Mouse (Mus musculus): ENCODE measurements around the gene Plp2. TPM values are rescaled to one million over a fixed set of nuclear protein-coding genes. Genes with fewer than 3 reads are reported as not detected.
A peak's percentile ranks its signal among the peaks of the same experiment; 100 is the strongest.

Plp2 gene
- polyA plus RNA-seq, 1 experiment from 2014 or later: 51.5 TPM

DNA sequence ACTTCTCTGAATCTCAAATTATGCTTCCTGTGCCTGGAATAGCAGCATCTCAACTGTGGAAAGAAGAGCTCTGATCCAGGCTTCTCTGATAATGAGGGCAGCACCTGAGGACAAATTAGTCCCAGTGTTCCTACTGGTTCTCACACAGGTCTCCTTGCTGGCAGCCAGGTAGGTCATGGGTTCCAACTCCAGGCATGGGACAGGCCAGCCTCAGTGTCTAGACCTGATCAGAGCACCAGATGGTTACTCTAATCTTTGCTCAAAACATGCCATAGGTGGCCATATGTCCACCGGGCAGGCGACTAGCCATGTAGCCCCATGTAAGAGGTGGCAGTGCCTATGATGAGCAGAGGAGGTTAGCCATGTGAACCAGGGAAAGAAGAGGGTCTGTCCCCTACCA is 17.1 kb upstream of the Plp2 start:
- Histone ChIP-seq H3K4me1 (ENCODE audit: control insufficient read depth, insufficient read depth, low read length) (no peaks in the 10 kb centered on the region), H3K27me3 (replicated peaks; ENCODE audit: control insufficient read depth, insufficient read depth, low read length) (no peaks in the 10 kb centered on the region), H3K4me2 (ENCODE audit: low read length) (no peak overlapping the region), H3K4me3 (ENCODE audit: low read depth, low read length) (no peak overlapping the region), H3K9me3 (replicated peaks; ENCODE audit: control insufficient read depth, low read length) (no peaks in the 10 kb centered on the region), H3K27ac (ENCODE audit: low read depth, low read length) (no peak overlapping the region), H3K36me3 (ENCODE audit: control insufficient read depth, insufficient read depth, low read length) (no peaks in the 10 kb centered on the region), H3K9ac (ENCODE audit: low read length) (no peak overlapping the region)
- DNase-seq (ENCODE audit: low spot score) (no peak), ATAC-seq (no peak)
- 96% methylated on average over 2 of the region's 2 CpGs for WGBS

DNA sequence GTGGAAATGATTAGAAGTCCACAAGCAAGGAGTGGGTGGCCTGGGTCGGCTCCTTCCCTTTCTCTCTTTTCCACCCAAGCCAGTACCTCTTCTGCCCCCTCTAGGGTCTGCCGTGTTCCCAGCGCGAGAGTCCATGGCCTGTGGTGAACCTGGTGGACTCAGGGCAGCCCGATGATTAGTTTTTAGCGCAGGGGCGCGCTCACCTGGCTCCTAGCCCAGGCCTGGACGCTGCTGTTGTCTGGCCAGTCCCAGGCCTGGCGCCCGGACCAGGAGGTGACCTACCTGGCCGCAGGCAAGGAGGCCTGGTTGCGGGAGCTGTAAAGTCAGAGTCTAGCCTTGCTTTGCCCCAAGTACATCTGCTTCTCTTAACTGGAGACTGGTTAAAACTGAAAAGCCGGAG is 9.7 kb upstream of the Plp2 start, which contains the start of gene Magix:
Gene Magix (minus strand): TSS at position 388 of the 400 bp plus-strand sequence.
- WGBS: 65% methylated on average over 14 of the region's 14 CpGs
- no peak for ATAC-seq
- no peaks in the 10 kb centered on the region for H3K4me1 ChIP-seq (ENCODE audit: control insufficient read depth, insufficient read depth, low read length)
- peak within 1 kb of the TSS; percentile 45 for H3K4me2 ChIP-seq (ENCODE audit: low read length)
- no peak for DNase-seq (ENCODE audit: low spot score)
- H3K36me3 ChIP-seq (ENCODE audit: control insufficient read depth, insufficient read depth, low read length): no peaks in the 10 kb centered on the region
- no peaks in the 10 kb centered on the region for H3K27me3 ChIP-seq (replicated peaks; ENCODE audit: control insufficient read depth, insufficient read depth, low read length)
- H3K27ac ChIP-seq (ENCODE audit: low read depth, low read length): no peak within 1 kb of the TSS
- H3K9me3 ChIP-seq (replicated peaks; ENCODE audit: control insufficient read depth, low read length): no peaks in the 10 kb centered on the region
- peak within 1 kb of the TSS; percentile 13; the same call in 1 of the 2 replicates for H3K4me3 ChIP-seq (ENCODE audit: low read depth, low read length)
- H3K9ac ChIP-seq (ENCODE audit: low read length): 0 out of 2 replicates have a peak within 1 kb of the TSS, but pooled peaks have one; percentile 21

DNA sequence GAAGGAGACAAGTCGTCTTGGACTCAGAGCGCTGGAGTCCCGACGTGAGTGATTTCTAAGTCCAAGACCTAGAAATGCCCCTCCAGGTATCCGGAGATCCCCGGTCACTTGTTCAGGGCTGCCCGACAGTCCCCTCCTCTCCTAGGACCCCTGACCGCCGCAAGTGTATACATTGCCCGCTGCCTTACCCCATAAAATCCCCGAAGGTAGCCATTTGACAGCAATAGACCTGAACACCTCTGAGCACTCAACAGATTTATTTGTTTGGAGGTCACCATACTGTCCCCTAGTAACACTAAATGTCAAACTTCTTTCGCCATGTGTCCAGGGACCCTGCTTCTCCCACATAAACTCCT is 8.8 kb upstream of the Plp2 start:
- Histone ChIP-seq H3K9me3 (replicated peaks; ENCODE audit: control insufficient read depth, low read length) (no peaks in the 10 kb centered on the region), H3K4me3 (ENCODE audit: low read depth, low read length) (peak overlapping the region; percentile 13; the same call in 1 of the 2 replicates), H3K27me3 (replicated peaks; ENCODE audit: control insufficient read depth, insufficient read depth, low read length) (no peaks in the 10 kb centered on the region), H3K9ac (ENCODE audit: low read length) (0 out of 2 replicates have a peak overlapping the region, but pooled peaks have one; percentile 21), H3K27ac (ENCODE audit: low read depth, low read length) (no peak overlapping the region), H3K4me2 (ENCODE audit: low read length) (peak overlapping the region; percentile 45), H3K4me1 (ENCODE audit: control insufficient read depth, insufficient read depth, low read length) (no peaks in the 10 kb centered on the region), H3K36me3 (ENCODE audit: control insufficient read depth, insufficient read depth, low read length) (no peaks in the 10 kb centered on the region)
- no peak for ATAC-seq
- 35% methylated on average over 12 of the region's 12 CpGs for WGBS
- DNase-seq (ENCODE audit: low spot score): no peak

DNA sequence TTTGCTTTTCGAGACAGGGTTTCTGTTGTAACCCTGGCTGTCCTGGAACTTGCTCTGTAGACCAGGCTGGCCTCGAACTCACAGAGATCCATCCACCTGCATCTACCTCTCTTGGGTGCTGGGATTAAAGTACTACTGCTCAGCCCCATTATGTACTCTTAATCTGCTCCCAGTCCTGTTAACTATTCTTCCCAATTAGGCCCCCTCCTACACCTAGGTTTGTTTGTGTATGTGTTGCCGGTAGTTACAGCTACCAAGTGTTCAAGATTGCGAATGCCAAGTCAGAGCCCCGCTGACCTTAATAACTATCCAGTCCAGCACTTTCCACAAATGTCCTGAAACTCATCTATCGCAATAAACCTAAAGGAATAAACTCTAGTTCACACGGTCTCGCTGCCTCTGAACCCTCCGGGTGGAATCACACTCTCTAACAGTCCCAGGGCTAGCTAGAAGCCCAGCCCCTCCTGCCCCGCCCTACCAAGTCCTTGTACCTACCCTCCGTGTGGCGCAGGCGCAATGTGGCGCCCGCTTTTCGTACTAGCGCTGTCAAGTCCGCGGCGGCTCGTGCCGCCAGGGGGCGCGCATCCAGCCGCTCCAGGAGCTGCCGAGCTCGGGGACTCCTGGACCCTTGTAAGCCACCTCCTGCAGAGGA is 8.3 kb upstream of the Plp2 start:
- WGBS: 28% methylated on average over 27 of the region's 27 CpGs

DNA sequence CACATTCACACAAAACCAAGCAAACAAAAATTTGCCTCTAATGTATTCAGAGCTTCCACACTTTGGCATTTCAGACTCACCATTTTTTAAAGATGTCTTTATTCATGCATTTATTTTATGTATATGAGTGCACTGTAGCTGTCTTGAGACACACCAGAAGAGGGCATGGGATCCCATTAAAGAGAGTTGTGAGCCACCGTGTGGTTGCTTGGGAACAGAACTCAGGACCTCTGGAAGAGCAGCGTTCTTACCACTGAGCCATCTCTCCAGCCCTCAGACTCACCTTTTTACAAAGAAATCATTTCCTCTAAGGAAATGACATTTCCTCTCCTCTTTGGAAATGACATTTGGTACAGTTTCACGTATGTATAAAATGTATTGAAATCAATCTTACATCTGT is 7.8 kb upstream of the Plp2 start:
- no peak overlapping the region for H3K9ac ChIP-seq (ENCODE audit: low read length)
- no peaks in the 10 kb centered on the region for H3K9me3 ChIP-seq (replicated peaks; ENCODE audit: control insufficient read depth, low read length)
- 56% methylated on average over 3 of the region's 3 CpGs for WGBS
- H3K4me1 ChIP-seq (ENCODE audit: control insufficient read depth, insufficient read depth, low read length): no peaks in the 10 kb centered on the region
- no peaks in the 10 kb centered on the region for H3K27me3 ChIP-seq (replicated peaks; ENCODE audit: control insufficient read depth, insufficient read depth, low read length)
- H3K27ac ChIP-seq (ENCODE audit: low read depth, low read length): no peak overlapping the region
- H3K36me3 ChIP-seq (ENCODE audit: control insufficient read depth, insufficient read depth, low read length): no peaks in the 10 kb centered on the region
- H3K4me2 ChIP-seq (ENCODE audit: low read length): no peak overlapping the region
- DNase-seq (ENCODE audit: low spot score) (no peak), ATAC-seq (no peak)
- no peak overlapping the region for H3K4me3 ChIP-seq (ENCODE audit: low read depth, low read length)

More for the DNA sequence above, 8.3 kb upstream of the Plp2 start:
- ATAC-seq (peak; percentile 96), DNase-seq (ENCODE audit: low spot score) (peak; percentile 90)
- Histone ChIP-seq H3K27me3 (replicated peaks; ENCODE audit: control insufficient read depth, insufficient read depth, low read length) (no peaks in the 10 kb centered on the region), H3K4me1 (ENCODE audit: control insufficient read depth, insufficient read depth, low read length) (no peaks in the 10 kb centered on the region), H3K27ac (ENCODE audit: low read depth, low read length) (no peak overlapping the region), H3K36me3 (ENCODE audit: control insufficient read depth, insufficient read depth, low read length) (no peaks in the 10 kb centered on the region), H3K9me3 (replicated peaks; ENCODE audit: control insufficient read depth, low read length) (no peaks in the 10 kb centered on the region), H3K4me3 (ENCODE audit: low read depth, low read length) (peak overlapping the region; percentile 13; the same call in 1 of the 2 replicates), H3K4me2 (ENCODE audit: low read length) (peak overlapping the region; percentile 45), H3K9ac (ENCODE audit: low read length) (0 out of 2 replicates have a peak overlapping the region, but pooled peaks have one; percentile 21)

DNA sequence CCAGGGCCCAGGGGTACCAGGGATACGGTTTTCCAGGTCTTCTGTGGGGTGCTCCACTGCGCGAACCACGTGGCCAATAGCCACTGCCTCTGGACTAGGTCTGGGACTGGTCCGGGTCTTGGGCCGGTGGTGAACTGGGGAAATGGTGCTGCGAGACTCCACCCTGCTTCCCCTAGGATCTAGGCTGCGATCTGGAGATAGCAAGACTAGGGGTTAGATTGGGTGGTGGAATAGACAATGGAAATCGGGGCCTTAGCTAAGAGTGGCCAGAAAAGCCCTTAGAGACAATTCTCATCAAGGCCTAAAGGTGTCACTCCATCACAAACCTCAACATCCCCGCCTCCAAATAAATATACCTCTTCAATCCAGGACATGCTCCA is 3.8 kb upstream of the Plp2 start:
- WGBS: 44% methylated on average over 10 of the region's 10 CpGs
- H3K4me2 ChIP-seq (ENCODE audit: low read length): peak overlapping the region; percentile 37
- H3K27me3 ChIP-seq (replicated peaks; ENCODE audit: control insufficient read depth, insufficient read depth, low read length): no peaks in the 10 kb centered on the region
- H3K9me3 ChIP-seq (replicated peaks; ENCODE audit: control insufficient read depth, low read length): no peaks in the 10 kb centered on the region
- no peaks in the 10 kb centered on the region for H3K36me3 ChIP-seq (ENCODE audit: control insufficient read depth, insufficient read depth, low read length)
- H3K4me3 ChIP-seq (ENCODE audit: low read depth, low read length): peak overlapping the region; percentile 15; the same call in 1 of the 2 replicates
- no peaks in the 10 kb centered on the region for H3K4me1 ChIP-seq (ENCODE audit: control insufficient read depth, insufficient read depth, low read length)
- no peak for ATAC-seq
- H3K9ac ChIP-seq (ENCODE audit: low read length): no peak overlapping the region
- no peak overlapping the region for H3K27ac ChIP-seq (ENCODE audit: low read depth, low read length)
- DNase-seq (ENCODE audit: low spot score): no peak

DNA sequence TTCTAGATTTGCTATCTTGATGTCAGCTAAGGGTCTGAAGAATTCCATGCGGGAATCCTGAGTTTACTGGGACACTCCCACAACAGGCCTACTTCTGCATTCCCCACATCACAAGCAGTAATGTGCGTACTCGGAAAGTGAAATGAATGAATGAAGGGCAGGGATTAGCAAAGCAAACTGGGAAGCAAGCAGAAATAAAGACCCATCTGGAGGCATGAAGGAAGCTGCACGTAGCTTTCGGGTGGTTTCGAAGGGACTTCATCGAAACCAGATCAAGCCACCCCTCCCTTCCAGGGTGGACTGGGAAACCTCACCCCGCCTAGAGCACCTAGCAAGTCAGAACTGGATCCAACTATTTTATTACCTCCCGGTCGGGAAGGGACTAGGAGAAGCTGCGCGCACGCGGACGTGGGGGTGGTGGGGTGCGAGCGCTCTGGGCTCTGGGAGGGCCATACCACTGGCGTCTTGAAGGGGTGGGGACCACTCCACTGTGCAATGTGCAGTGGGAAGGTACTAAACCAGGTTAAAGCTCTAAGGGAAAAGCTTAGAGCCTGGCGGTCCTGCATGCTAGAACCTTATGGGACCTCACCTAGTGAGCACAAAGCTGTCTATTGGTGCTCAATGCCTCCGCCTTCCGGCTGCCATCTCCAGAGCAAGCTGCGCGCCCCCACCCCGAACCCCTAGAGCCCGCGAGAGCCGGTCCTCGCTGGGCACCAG is 3.3 kb upstream of the Plp2 start:
- DNase-seq (ENCODE audit: low spot score): no peak
- Histone ChIP-seq H3K36me3 (ENCODE audit: control insufficient read depth, insufficient read depth, low read length) (no peaks in the 10 kb centered on the region), H3K9me3 (replicated peaks; ENCODE audit: control insufficient read depth, low read length) (no peaks in the 10 kb centered on the region), H3K27me3 (replicated peaks; ENCODE audit: control insufficient read depth, insufficient read depth, low read length) (no peaks in the 10 kb centered on the region), H3K4me3 (ENCODE audit: low read depth, low read length) (peak overlapping the region; percentile 15; the same call in 1 of the 2 replicates), H3K27ac (ENCODE audit: low read depth, low read length) (no peak overlapping the region), H3K4me1 (ENCODE audit: control insufficient read depth, insufficient read depth, low read length) (no peaks in the 10 kb centered on the region), H3K9ac (ENCODE audit: low read length) (peak overlapping the region; percentile 5; the same call in 1 of the 2 replicates), H3K4me2 (ENCODE audit: low read length) (peak overlapping the region; percentile 37)
- 43% methylated on average over 28 of the region's 28 CpGs for WGBS
- ATAC-seq: no peak; the same call in 1 of the 2 replicates

DNA sequence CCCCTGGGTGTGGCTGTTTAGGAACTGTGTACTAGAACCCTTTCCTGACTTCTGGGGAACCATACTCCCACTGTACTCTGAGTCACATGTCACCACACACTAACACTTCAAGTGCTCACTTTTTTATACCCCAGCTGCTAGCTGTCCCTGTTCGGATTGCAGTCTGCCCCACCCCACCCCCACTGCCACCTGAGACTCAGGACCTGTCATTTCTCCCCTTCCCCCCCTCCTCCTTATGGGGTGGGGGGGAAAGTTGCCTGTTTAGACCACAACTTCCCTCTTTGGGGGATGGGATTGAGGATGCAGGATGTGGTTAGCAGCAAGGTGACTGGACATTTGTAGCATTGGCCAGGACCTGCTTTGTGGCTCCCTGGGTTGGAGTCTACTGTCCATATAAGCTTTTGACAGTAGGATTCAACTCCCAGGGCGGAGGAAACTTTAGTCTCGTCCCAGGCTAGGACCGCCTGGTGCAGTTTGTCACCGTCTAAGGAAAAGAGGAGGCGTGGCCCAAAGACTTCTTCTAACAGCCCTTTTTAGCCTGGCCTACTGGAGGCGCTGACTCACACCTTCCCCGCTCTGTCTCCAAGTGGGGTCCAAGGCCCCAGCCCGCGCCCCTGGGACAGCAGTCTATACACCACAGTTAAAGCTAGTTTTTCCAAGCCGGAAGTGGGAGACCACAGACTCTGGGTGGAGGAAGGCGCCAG is 2.5 kb upstream of the Plp2 start:
- Histone ChIP-seq H3K9me3 (replicated peaks; ENCODE audit: control insufficient read depth, low read length) (no peaks in the 10 kb centered on the region), H3K4me3 (ENCODE audit: low read depth, low read length) (no peak overlapping the region), H3K9ac (ENCODE audit: low read length) (no peak overlapping the region), H3K4me1 (ENCODE audit: control insufficient read depth, insufficient read depth, low read length) (no peaks in the 10 kb centered on the region), H3K36me3 (ENCODE audit: control insufficient read depth, insufficient read depth, low read length) (peaks cover 1% of the 10 kb centered on the region; the same call in 1 of the 2 replicates), H3K27me3 (replicated peaks; ENCODE audit: control insufficient read depth, insufficient read depth, low read length) (no peaks in the 10 kb centered on the region), H3K27ac (ENCODE audit: low read depth, low read length) (no peak overlapping the region), H3K4me2 (ENCODE audit: low read length) (no peak overlapping the region)
- WGBS: 51% methylated on average over 12 of the region's 12 CpGs
- DNase-seq (ENCODE audit: low spot score) (no peak), ATAC-seq (no peak)

Measured in forebrain, embryonic 14.5 days (tissue).